Comparison of ENCODE assay signal across 9 mouse cellular contexts in genomic region chr19:32960196-32960947, GRCm38 (mm10).
DNase-seq lines count a peak whose midpoint lies in the region; ATAC-seq and TF ChIP-seq lines count a peak whose summit lies in the region.
"Had no signal": no experiment of that assay in that cellular context is flagged by ENCODE, and none has a peak within 500 bp of the region (broad histone marks: within the 10 kb centered on the region; RNA-seq: fewer than 3 reads in every experiment).

No protein-coding gene starts in this region.

- peaks cover 24% of the 10 kb centered on the region for H3K4me1 ChIP-seq in kidney, embryonic 15.5 days
- peaks cover 3% of the 10 kb centered on the region; the same call in 1 of the 2 replicates for H3K4me1 ChIP-seq in kidney, adult 2 months (ENCODE audit: control insufficient read depth, insufficient read depth, low read length)
- H3K4me1 ChIP-seq in liver, embryonic 15.5 days (replicated peaks), result peaks cover 29% of the 10 kb centered on the region

- DNase-seq in kidney, adult 2 months, result no peak
- DNase-seq in R1 (ENCODE audit: low read depth, low spot score) (peak; percentile 50), MN1 (ENCODE audit: low spot score) (no peak)
- peak; percentile 34 for DNase-seq in thymus, postnatal 0 days (ENCODE audit: low spot score)
- no peak for DNase-seq in right cerebral cortex, postnatal 10 days (ENCODE audit: low spot score in 2 of 2)
- no peak for DNase-seq in cerebellum, postnatal 14 days
- DNase-seq: heart, postnatal 36 days had no signal

- H3K36me3 ChIP-seq in kidney, embryonic 15.5 days, result no peaks in the 10 kb centered on the region
- no peaks in the 10 kb centered on the region for H3K36me3 ChIP-seq in kidney, adult 2 months (ENCODE audit: control insufficient read depth, insufficient read depth, low read length)
- no peaks in the 10 kb centered on the region for H3K36me3 ChIP-seq in liver, embryonic 15.5 days (replicated peaks)

- WGBS in kidney, embryonic 15.5 days, result 61% methylated on average over 9 of the region's 9 CpGs
- WGBS in kidney, adult 2 months, result 66% methylated on average over 9 of the region's 9 CpGs
- 26% methylated on average over 9 of the region's 9 CpGs for WGBS in liver, embryonic 15.5 days (ENCODE audit: insufficient replicate concordance)

- H3K4me2 ChIP-seq in kidney, embryonic 15.5 days, result no peak overlapping the region
- H3K4me2 ChIP-seq in liver, embryonic 15.5 days, result peak overlapping the region; percentile 50

- ATAC-seq in kidney, embryonic 15.5 days (replicated peaks; ENCODE audit: low FRiP score), result peak; percentile 41; the same call in 1 of the 2 replicates
- ATAC-seq in liver, embryonic 15.5 days (ENCODE audit: insufficient read depth), result peak; percentile 33; the same call in 1 of the 2 replicates

- H3K9me3 ChIP-seq in kidney, embryonic 15.5 days (replicated peaks), result no peaks in the 10 kb centered on the region
- H3K9me3 ChIP-seq in liver, embryonic 15.5 days (replicated peaks), result no peaks in the 10 kb centered on the region

- no peak overlapping the region for H3K4me3 ChIP-seq in kidney, embryonic 15.5 days (replicated peaks)
- H3K4me3 ChIP-seq in kidney, adult 2 months (ENCODE audit: insufficient read depth, low read depth, low read length), result no peak overlapping the region
- H3K4me3 ChIP-seq in liver, embryonic 15.5 days (replicated peaks), result peak overlapping the region; percentile 35

- no peak overlapping the region for H3K27ac ChIP-seq in kidney, embryonic 15.5 days
- no peak overlapping the region for H3K27ac ChIP-seq in kidney, adult 2 months (ENCODE audit: insufficient read depth, low read depth, low read length)
- H3K27ac ChIP-seq in liver, embryonic 15.5 days (replicated peaks), result peak overlapping the region; percentile 54; the same call in 1 of the 2 replicates

- H3K9ac ChIP-seq in kidney, embryonic 15.5 days, result no peak overlapping the region
- H3K9ac ChIP-seq in liver, embryonic 15.5 days, result no peak overlapping the region

- no peak for TF ChIP-seq POLR2A in kidney, adult 2 months (IDR thresholded peaks at IDR 0.05; ENCODE audit: low read depth, low read length)

- TF ChIP-seq CTCF in kidney, adult 2 months (conservative IDR thresholded peaks at IDR 0.05; ENCODE audit: insufficient read depth, insufficient read length, low read depth, low read length), result no peak

- H3K27me3 ChIP-seq in kidney, embryonic 15.5 days, result no peaks in the 10 kb centered on the region
- H3K27me3 ChIP-seq in kidney, adult 2 months (replicated peaks; ENCODE audit: control insufficient read depth, insufficient read depth, low read length), result no peaks in the 10 kb centered on the region
- H3K27me3 ChIP-seq in liver, embryonic 15.5 days, result no peaks in the 10 kb centered on the region

Comparison
In these comparisons a context has a peak if more than half of its experiments do, and no peak if none do; other contexts are left out.
1. DNase-seq: peak in R1 (single experiment) and thymus, postnatal 0 days (single experiment); none in kidney, adult 2 months (single experiment), right cerebral cortex, postnatal 10 days (0 of 2), MN1 (single experiment) and cerebellum, postnatal 14 days (0 of 2).